Mouse (Mus musculus) hematopoietic stem cell, adult 5-6 weeks (primary cell): Measurements from ENCODE around the gene Gm13290. TPM values are rescaled to one million over a fixed set of nuclear protein-coding genes. Genes with fewer than 3 reads are reported as not detected.
"Not testable (repeated sequence)": the region's sequence is repeated elsewhere in the genome, so short reads cannot be mapped to it uniquely, and the experiment has no call there.

Experiments
- ATAC-seq, 2 experiments: fragments of 125-278 bp in 1 of 2; replicated peaks in 1 of 2; 2 replicates each; pipeline ENCODE4 v1.8.0; 2016 to 2017; ENCODE audit warnings: inconsistent platforms in 2 of 2, mild to moderate bottlenecking in 2 of 2, moderate number of reproducible peaks in 2 of 2, low read depth in 1 of 2, moderate TSS enrichment in 1 of 2; ENCODE audit not compliant: low FRiP score in 2 of 2, poor library complexity in 2 of 2, severe bottlenecking in 2 of 2, insufficient read depth in 1 of 2, low TSS enrichment in 1 of 2
- total RNA-seq: library from RNA; stranded (forward); fragments of 172-1452, 232-1000 nt; gene quantifications from 2 replicates; pipeline ENCODE4 v1.2.3, GENCODE M21; 2017

Gm13290 gene
- total RNA-seq, result not detected in 2 replicates

GRCm38 (mm10) chr4:88773534-88773933 is at the start of gene Gm13290:
Gene Gm13290 (plus strand): TSS chr4:88773834.
- ATAC-seq, result not testable (repeated sequence)

- ATAC-seq, result no peak
Observed at GRCm38 (mm10) chr4:88726727-88727126, 46.9 kb upstream of the Gm13290 start.

- ATAC-seq, result peak; percentile 92 to 94
Observed at GRCm38 (mm10) chr4:88727324-88727723, 46.3 kb upstream of the Gm13290 start.

- peak in 1 of 2 experiments; percentile 84; a peak in 2 of 4 replicates for ATAC-seq
Observed at GRCm38 (mm10) chr4:88738480-88738879, 35.2 kb upstream of the Gm13290 start.

- ATAC-seq, result no peak; a peak in 1 of 4 replicates
Observed at GRCm38 (mm10) chr4:88739036-88739435, 34.6 kb upstream of the Gm13290 start.

- peak; percentile 52 to 60; a peak in 3 of 4 replicates for ATAC-seq
Observed at GRCm38 (mm10) chr4:88741426-88741825, 32.2 kb upstream of the Gm13290 start.

GRCm38 (mm10) chr4:88742771-88743371 is 30.8 kb upstream of the Gm13290 start:
- ATAC-seq, result peak; percentile 9 to 16; a peak in 1 of 4 replicates

- no peak for ATAC-seq
Observed at GRCm38 (mm10) chr4:88744207-88744606, 29.4 kb upstream of the Gm13290 start.

GRCm38 (mm10) chr4:88749926-88750325 is 23.7 kb upstream of the Gm13290 start:
- ATAC-seq, result no peak

- not testable (repeated sequence) for ATAC-seq
Observed at GRCm38 (mm10) chr4:88754818-88755340, 18.8 kb upstream of the Gm13290 start, which contains the start of gene Gm13271. Gene Gm13271 (plus strand): TSS chr4:88754868.

- not testable (repeated sequence) for ATAC-seq
Observed at GRCm38 (mm10) chr4:88756581-88757513, 16.8 kb upstream of the Gm13290 start.

GRCm38 (mm10) chr4:88757628-88758031 is 16.0 kb upstream of the Gm13290 start:
- peak; percentile 100 for ATAC-seq

- ATAC-seq, result not testable (repeated sequence)
Observed at GRCm38 (mm10) chr4:88758751-88759150, 14.9 kb upstream of the Gm13290 start.

GRCm38 (mm10) chr4:88759610-88760268 is 13.9 kb upstream of the Gm13290 start, which contains the start of gene Gm13283:
Gene Gm13283 (plus strand): TSS chr4:88760119.
- ATAC-seq, result not testable (repeated sequence)

- not testable (repeated sequence) for ATAC-seq
Observed at GRCm38 (mm10) chr4:88760431-88760830, 13.2 kb upstream of the Gm13290 start.

GRCm38 (mm10) chr4:88761776-88762175 is 11.9 kb upstream of the Gm13290 start:
- ATAC-seq, result not testable (repeated sequence)

- not testable (repeated sequence) for ATAC-seq
Observed at GRCm38 (mm10) chr4:88762341-88762740, 11.3 kb upstream of the Gm13290 start.
